ENCODE assay signal across 11 mouse cellular contexts in genomic region chr7:125846866-125847527, GRCm38 (mm10).
DNase-seq lines count a peak whose midpoint lies in the region; ATAC-seq and TF ChIP-seq lines count a peak whose summit lies in the region.
"Had no signal": no experiment of that assay in that cellular context is flagged by ENCODE, and none has a peak within 500 bp of the region (broad histone marks: within the 10 kb centered on the region; RNA-seq: fewer than 3 reads in every experiment).

No protein-coding gene starts in this region.

- TF ChIP-seq CTCF in cerebellum, adult 2 months (IDR thresholded peaks at IDR 0.05; ENCODE audit: borderline replicate concordance, insufficient read depth, low read depth, low read length) = no peak
- TF ChIP-seq CTCF in forebrain, postnatal 0 days (IDR thresholded peaks at IDR 0.05; ENCODE audit: low read depth) = 0 out of 2 replicates have a peak, but pooled peaks have one; percentile 6

- H3K4me3 ChIP-seq in cerebellum, adult 2 months (replicated peaks; ENCODE audit: insufficient read depth, low read depth, low read length) = no peak overlapping the region
- no peak overlapping the region for H3K4me3 ChIP-seq in hindbrain, embryonic 16.5 days (ENCODE audit: low read length)
- no peak overlapping the region for H3K4me3 ChIP-seq in hindbrain, embryonic 11.5 days (ENCODE audit: low read depth, low read length)
- no peak overlapping the region for H3K4me3 ChIP-seq in forebrain, postnatal 0 days (ENCODE audit: low read depth, low read length)
- H3K4me3 ChIP-seq: limb, embryonic 13.5 days; midbrain, embryonic 12.5 days had no signal

- no peaks in the 10 kb centered on the region for H3K36me3 ChIP-seq in hindbrain, embryonic 16.5 days (ENCODE audit: control insufficient read depth, insufficient read depth, low read length)
- H3K36me3 ChIP-seq in hindbrain, embryonic 11.5 days (ENCODE audit: control insufficient read depth, insufficient read depth, low read length) = no peaks in the 10 kb centered on the region
- H3K36me3 ChIP-seq in forebrain, postnatal 0 days (ENCODE audit: insufficient read depth) = peaks cover 15% of the 10 kb centered on the region; the same call in 1 of the 2 replicates

- H3K9me3 ChIP-seq in hindbrain, embryonic 16.5 days (ENCODE audit: control insufficient read depth, low read length) = no peaks in the 10 kb centered on the region
- H3K9me3 ChIP-seq in hindbrain, embryonic 11.5 days (ENCODE audit: control insufficient read depth, low read length) = no peaks in the 10 kb centered on the region
- H3K9me3 ChIP-seq in forebrain, postnatal 0 days (ENCODE audit: low read length) = no peaks in the 10 kb centered on the region
- H3K9me3 ChIP-seq: limb, embryonic 13.5 days; midbrain, embryonic 12.5 days had no signal

- peaks cover 5% of the 10 kb centered on the region for H3K4me1 ChIP-seq in cerebellum, adult 2 months (ENCODE audit: control insufficient read depth, insufficient read depth, low read length)
- H3K4me1 ChIP-seq in hindbrain, embryonic 16.5 days (ENCODE audit: control insufficient read depth, insufficient read depth, low read depth, low read length) = no peaks in the 10 kb centered on the region
- no peaks in the 10 kb centered on the region for H3K4me1 ChIP-seq in hindbrain, embryonic 11.5 days (replicated peaks; ENCODE audit: control insufficient read depth, insufficient read depth, low read length)
- H3K4me1 ChIP-seq in forebrain, postnatal 0 days (ENCODE audit: insufficient read depth) = peaks cover 12% of the 10 kb centered on the region
- H3K4me1 ChIP-seq: limb, embryonic 13.5 days; midbrain, embryonic 12.5 days had no signal

- ATAC-seq in hindbrain, embryonic 16.5 days = peak; percentile 42; the same call in 1 of the 2 replicates
- no peak for ATAC-seq in hindbrain, embryonic 11.5 days (ENCODE audit: low FRiP score)
- peak; percentile 91 for ATAC-seq in forebrain, postnatal 0 days
- ATAC-seq: Patski had no signal

- DNase-seq in cerebellum, adult 2 months = peak; percentile 23 to 36
- DNase-seq in cerebellum, adult 11 months = no peak
- no peak for DNase-seq in hindbrain, embryonic 11.5 days (ENCODE audit: low spot score)
- peak; percentile 69 for DNase-seq in forebrain, postnatal 0 days
- peak; percentile 56 for DNase-seq in left cerebral cortex, postnatal 4 days
- DNase-seq in urinary bladder, adult 2 months (ENCODE audit: low spot score) = no peak
- DNase-seq in adrenal gland, adult 2 months = no peak

- H3K4me2 ChIP-seq in hindbrain, embryonic 16.5 days (ENCODE audit: low read length) = no peak overlapping the region
- H3K4me2 ChIP-seq in hindbrain, embryonic 11.5 days (replicated peaks; ENCODE audit: low read depth, low read length) = no peak overlapping the region
- no peak overlapping the region for H3K4me2 ChIP-seq in forebrain, postnatal 0 days (ENCODE audit: low read depth)
- H3K4me2 ChIP-seq: limb, embryonic 13.5 days; midbrain, embryonic 12.5 days had no signal

- H3K27ac ChIP-seq in cerebellum, adult 2 months (ENCODE audit: insufficient read depth, low read length) = no peak overlapping the region
- H3K27ac ChIP-seq in hindbrain, embryonic 16.5 days (ENCODE audit: low read depth, low read length) = no peak overlapping the region
- no peak overlapping the region for H3K27ac ChIP-seq in hindbrain, embryonic 11.5 days (ENCODE audit: low read depth, low read length)
- peak overlapping the region; percentile 50; the same call in 1 of the 2 replicates for H3K27ac ChIP-seq in forebrain, postnatal 0 days (ENCODE audit: low read depth, low read length)
- H3K27ac ChIP-seq: limb, embryonic 13.5 days; midbrain, embryonic 12.5 days had no signal

- H3K9ac ChIP-seq in hindbrain, embryonic 16.5 days (ENCODE audit: low read depth, low read length) = no peak overlapping the region
- H3K9ac ChIP-seq in hindbrain, embryonic 11.5 days (ENCODE audit: low read depth, low read length) = no peak overlapping the region
- no peak overlapping the region for H3K9ac ChIP-seq in forebrain, postnatal 0 days
- H3K9ac ChIP-seq: limb, embryonic 13.5 days; midbrain, embryonic 12.5 days had no signal

- no peak for TF ChIP-seq POLR2A in cerebellum, adult 2 months (IDR thresholded peaks at IDR 0.05; ENCODE audit: borderline replicate concordance, insufficient read depth, low read length)

- intact Hi-C loops in left cerebral cortex, postnatal 4 days (cut with DNase I) = no loop called here

- no peaks in the 10 kb centered on the region for H3K27me3 ChIP-seq in cerebellum, adult 2 months (ENCODE audit: control insufficient read depth, insufficient read depth, low read length)
- no peaks in the 10 kb centered on the region for H3K27me3 ChIP-seq in hindbrain, embryonic 16.5 days (replicated peaks; ENCODE audit: control insufficient read depth, insufficient read depth, low read length)
- H3K27me3 ChIP-seq in hindbrain, embryonic 11.5 days (ENCODE audit: control insufficient read depth, insufficient read depth, low read length) = no peaks in the 10 kb centered on the region
- H3K27me3 ChIP-seq in forebrain, postnatal 0 days (ENCODE audit: insufficient read depth, low read length) = no peaks in the 10 kb centered on the region
- H3K27me3 ChIP-seq: limb, embryonic 13.5 days; midbrain, embryonic 12.5 days; Patski had no signal

- 54% methylated on average over 8 of the region's 8 CpGs for WGBS in cerebellum, adult 2 months
- WGBS in hindbrain, embryonic 16.5 days = 64% methylated on average over 8 of the region's 8 CpGs
- WGBS in hindbrain, embryonic 11.5 days = 79% methylated on average over 8 of the region's 8 CpGs
- 49% methylated on average over 8 of the region's 8 CpGs for WGBS in forebrain, postnatal 0 days

Comparison
In these comparisons a context has a peak if more than half of its experiments do, and no peak if none do; other contexts are left out.
1. DNase-seq: peak in cerebellum, adult 2 months (2 of 2), forebrain, postnatal 0 days (single experiment) and left cerebral cortex, postnatal 4 days (single experiment); none in cerebellum, adult 11 months (single experiment), hindbrain, embryonic 11.5 days (single experiment), urinary bladder, adult 2 months (single experiment) and adrenal gland, adult 2 months (single experiment).